Mouse (Mus musculus): ENCODE measurements around the gene Irs1. TPM values are rescaled to one million over a fixed set of nuclear protein-coding genes. Genes with fewer than 3 reads are reported as not detected.

The Irs1 gene
- total and polyA plus RNA-seq, 3 experiments = not detected

DNA sequence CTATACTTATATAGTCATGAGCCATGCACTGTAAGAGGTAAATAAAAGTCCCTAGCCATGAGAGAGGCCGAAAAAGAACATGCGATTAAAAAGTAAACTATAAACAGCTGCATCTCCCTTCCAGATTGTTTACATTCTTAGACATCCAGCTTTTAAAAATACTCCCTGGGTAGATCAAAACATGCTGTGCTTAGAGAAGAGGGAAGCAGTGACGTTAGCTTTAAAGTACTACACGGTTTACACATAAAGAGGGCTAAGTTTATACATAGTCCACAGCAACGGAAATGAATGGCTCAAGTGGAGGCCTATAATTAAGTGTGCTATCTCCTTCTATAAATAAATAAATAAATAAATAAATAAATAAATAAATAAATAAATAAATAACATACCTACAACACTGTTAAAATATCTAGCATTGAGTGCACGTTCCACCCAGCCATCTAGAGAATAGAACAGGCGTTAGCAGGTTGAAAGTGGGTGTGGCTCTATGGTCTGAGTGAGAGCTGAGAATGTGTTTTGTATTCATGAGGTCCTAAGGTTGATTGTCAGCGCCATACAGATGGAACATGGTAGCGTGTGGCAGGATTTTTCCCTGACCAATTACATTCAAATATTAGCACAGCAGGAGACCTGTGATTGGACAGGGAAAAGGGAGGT, 37.3 kb downstream of the Irs1 start:
- H3K9ac ChIP-seq (ENCODE audit: control insufficient read depth, low read depth, low read length, poor library complexity, severe bottlenecking) = no peak overlapping the region
- no peaks in the 10 kb centered on the region for H3K4me1 ChIP-seq (ENCODE audit: control insufficient read depth in 1 of 2, insufficient read depth in 2 of 2, low read length in 2 of 2)
- no peaks in the 10 kb centered on the region for H3K36me3 ChIP-seq (ENCODE audit: control insufficient read depth in 1 of 2, insufficient read depth in 2 of 2, low read length in 2 of 2)
- no peak for DNase-seq (ENCODE audit: low read depth, low spot score)
- H3K9me3 ChIP-seq (replicated peaks; ENCODE audit: insufficient read depth, low read length) = no peaks in the 10 kb centered on the region
- H3K27ac ChIP-seq (ENCODE audit: control insufficient read depth, low read depth, low read length) = no peak overlapping the region
- no peak overlapping the region for H3K4me3 ChIP-seq (ENCODE audit: control insufficient read depth in 1 of 2, insufficient read depth in 1 of 2, low read depth in 2 of 2, low read length in 2 of 2)
- no peak for TF ChIP-seq MEF2A (IDR thresholded peaks at IDR 0.05; ENCODE audit: extremely low read depth, insufficient replicate concordance, low read depth, low read length, poor library complexity, severe bottlenecking)
- no peak for TF ChIP-seq JUND (IDR thresholded peaks at IDR 0.05; ENCODE audit: low read depth, low read length)
- TF ChIP-seq CHD1 (IDR thresholded peaks at IDR 0.05; ENCODE audit: low read depth, low read length) = no peak
- no peak for TF ChIP-seq USF2 (IDR thresholded peaks at IDR 0.05; ENCODE audit: borderline replicate concordance in 1 of 2, insufficient read depth in 1 of 2, low read depth in 1 of 2, low read length in 2 of 2)
- no peak for TF ChIP-seq ZMIZ1 (IDR thresholded peaks at IDR 0.05; ENCODE audit: low read depth, low read length)
- TF ChIP-seq TAL1 (IDR thresholded peaks at IDR 0.05; ENCODE audit: low read length) = no peak
- no peak for TF ChIP-seq NRF1 (IDR thresholded peaks at IDR 0.05; ENCODE audit: insufficient read depth, low read depth, low read length, poor library complexity, severe bottlenecking)
- no peak for TF ChIP-seq POLR2AphosphoS2 (IDR thresholded peaks at IDR 0.05; ENCODE audit: low read length)
- no peak for TF ChIP-seq GABPA (IDR thresholded peaks at IDR 0.05; ENCODE audit: low read depth, low read length)
- no peak for TF ChIP-seq MAFK (IDR thresholded peaks at IDR 0.05; ENCODE audit: borderline replicate concordance, low read depth, low read length)
- no peak for TF ChIP-seq ZKSCAN1 (IDR thresholded peaks at IDR 0.05; ENCODE audit: low read depth, low read length)
- no peak for TF ChIP-seq SMC3 (IDR thresholded peaks at IDR 0.05; ENCODE audit: low read depth, low read length)
- TF ChIP-seq ETS1 (IDR thresholded peaks at IDR 0.05; ENCODE audit: low read depth, low read length) = no peak
- TF ChIP-seq POLR2A (IDR thresholded peaks at IDR 0.05; ENCODE audit: control insufficient read depth in 1 of 2, insufficient read depth in 1 of 2, low read depth in 1 of 2, low read length in 2 of 2, poor library complexity in 1 of 2) = no peak
- no peak for TF ChIP-seq TCF12 (IDR thresholded peaks at IDR 0.05; ENCODE audit: low read depth, low read length)
- TF ChIP-seq TBP (IDR thresholded peaks at IDR 0.05; ENCODE audit: low read depth, low read length) = no peak
- TF ChIP-seq KAT2A (conservative IDR thresholded peaks at IDR 0.05; ENCODE audit: low read depth, low read length) = no peak
- no peaks in the 10 kb centered on the region for H3K27me3 ChIP-seq (ENCODE audit: control insufficient read depth in 1 of 2, insufficient read depth in 2 of 2, low read length in 2 of 2)
- no peaks in the 10 kb centered on the region for H3K79me2 ChIP-seq (ENCODE audit: control insufficient read depth, insufficient read depth, low read length, poor library complexity)

GRCm38 (mm10) chr1:82247221-82247951, 43.8 kb downstream of the Irs1 start:
- DNase-seq (ENCODE audit: low read depth, low spot score) = no peak
- Histone ChIP-seq H3K79me2 (ENCODE audit: control insufficient read depth, insufficient read depth, low read length, poor library complexity) (no peaks in the 10 kb centered on the region), H3K4me3 (ENCODE audit: control insufficient read depth in 1 of 2, insufficient read depth in 1 of 2, low read depth in 2 of 2, low read length in 2 of 2) (no peak overlapping the region), H3K36me3 (ENCODE audit: control insufficient read depth in 1 of 2, insufficient read depth in 2 of 2, low read length in 2 of 2) (no peaks in the 10 kb centered on the region), H3K4me1 (ENCODE audit: control insufficient read depth in 1 of 2, insufficient read depth in 2 of 2, low read length in 2 of 2) (no peaks in the 10 kb centered on the region), H3K27me3 (ENCODE audit: control insufficient read depth in 1 of 2, insufficient read depth in 2 of 2, low read length in 2 of 2) (no peaks in the 10 kb centered on the region), H3K27ac (ENCODE audit: control insufficient read depth, low read depth, low read length) (no peak overlapping the region), H3K9ac (ENCODE audit: control insufficient read depth, low read depth, low read length, poor library complexity, severe bottlenecking) (no peak overlapping the region), H3K9me3 (replicated peaks; ENCODE audit: insufficient read depth, low read length) (no peaks in the 10 kb centered on the region)
- TF ChIP-seq ETS1 (IDR thresholded peaks at IDR 0.05; ENCODE audit: low read depth, low read length) = no peak
- TF ChIP-seq USF1 (IDR thresholded peaks at IDR 0.05; ENCODE audit: low read depth, low read length) = no peak
- TF ChIP-seq TCF12 (IDR thresholded peaks at IDR 0.05; ENCODE audit: low read depth, low read length) = no peak
- TF ChIP-seq USF2 (IDR thresholded peaks at IDR 0.05; ENCODE audit: borderline replicate concordance in 1 of 2, insufficient read depth in 1 of 2, low read depth in 1 of 2, low read length in 2 of 2) = no peak
- no peak for TF ChIP-seq MYB (IDR thresholded peaks at IDR 0.05; ENCODE audit: low read depth, low read length)

Measured in MEL (cell line).